Mouse (Mus musculus) hindbrain, embryonic 14.5 days (tissue): ENCODE data around the gene Psg19. TPM values are rescaled to one million over a fixed set of nuclear protein-coding genes. Genes with fewer than 3 reads are reported as not detected.
A peak's percentile ranks its signal among the peaks of the same experiment; 100 is the strongest.
"Not testable (repeated sequence)": the region's sequence is repeated elsewhere in the genome, so short reads cannot be mapped to it uniquely, and the experiment has no call there.

Experiments
- ATAC-seq: fragments of 200-750 bp; cut with Nextera tagmentation; 2 replicates; pipeline ENCODE4 v1.8.0; 2017; ENCODE audit warnings: moderate number of reproducible peaks, mild to moderate bottlenecking, moderate TSS enrichment, moderate library complexity; ENCODE audit not compliant: low FRiP score
- DNase-seq: peaks from one replicate; pipeline ENCODE4 v3.0.0-alpha.2; 2015; ENCODE audit warnings: low spot score
- H3K27ac ChIP-seq: fragments of 300-500 bp; sonication (generic); 2 replicates; pipeline ENCODE4 v1.5.1; 2014; ENCODE audit warnings: mild to moderate bottlenecking, moderate library complexity
- H3K27me3 ChIP-seq: fragments of 300-500 bp; sonication (generic); 2 replicates; pipeline ENCODE4 v1.6.1; 2014; ENCODE audit warnings: mild to moderate bottlenecking, low read length, mixed read lengths; ENCODE audit not compliant: control insufficient read depth, insufficient read depth
- H3K36me3 ChIP-seq: fragments of 300-500 bp; sonication (generic); replicated peaks from 2 replicates; pipeline ENCODE4 v1.6.1; 2014; ENCODE audit not compliant: control insufficient read depth, insufficient read depth
- H3K4me1 ChIP-seq: fragments of 300-500 bp; sonication (generic); replicated peaks from 2 replicates; pipeline ENCODE4 v1.6.1; 2014; ENCODE audit warnings: antibody characterized with exemption, low read length, mixed read lengths; ENCODE audit not compliant: control insufficient read depth, insufficient read depth
- H3K4me2 ChIP-seq: fragments of 300-500 bp; sonication (generic); replicated peaks from 2 replicates; pipeline ENCODE4 v1.6.1; 2014; ENCODE audit warnings: mild to moderate bottlenecking, moderate library complexity
- H3K4me3 ChIP-seq: fragments of 300-500 bp; sonication (generic); replicated peaks from 2 replicates; pipeline ENCODE4 v1.5.1; 2014; ENCODE audit warnings: mild to moderate bottlenecking, low read length
- H3K9ac ChIP-seq: fragments of 300-500 bp; sonication (generic); 2 replicates; pipeline ENCODE4 v1.6.1; 2014
- H3K9me3 ChIP-seq: fragments of 300-500 bp; sonication (generic); 2 replicates; pipeline ENCODE4 v1.6.1; 2016; ENCODE audit warnings: low read length; ENCODE audit not compliant: control insufficient read depth
- WGBS: fragments of 180-500 bp; shearing (Covaris S2); extraction: QIAGEN DNeasy Blood & Tissue Kit; methylation state at CpG from one replicate; pipeline ENCODE4 v1.1.7; 2014; 5-methylcytosine and 5-hydroxymethylcytosine counted together
- polyA plus RNA-seq: library from polyadenylated mRNA; unstranded; fragments of >200 nt; fragmentation: Nextera tagmentation; extraction: Ambion mirVana; gene quantifications from 2 replicates; pipeline ENCODE4 v1.2.1, GENCODE M21; 2014

The Psg19 gene
- polyA plus RNA-seq, 1 experiment from 2014 or later: not detected

GRCm38 (mm10) chr7:18748994-18749895 is 49.1 kb downstream of the Psg19 start:
- Histone ChIP-seq H3K36me3 (no peaks in the 10 kb centered on the region), H3K4me1 (no peaks in the 10 kb centered on the region), H3K4me2 (no peak overlapping the region), H3K27ac (no peak overlapping the region), H3K9me3 (no peaks in the 10 kb centered on the region), H3K4me3 (no peak overlapping the region), H3K9ac (no peak overlapping the region), H3K27me3 (peaks cover 9% of the 10 kb centered on the region)
- ATAC-seq (peak; percentile 8; the same call in 1 of the 2 replicates), DNase-seq (no peak)
- 12% methylated on average over 6 of the region's 6 CpGs for WGBS

DNA sequence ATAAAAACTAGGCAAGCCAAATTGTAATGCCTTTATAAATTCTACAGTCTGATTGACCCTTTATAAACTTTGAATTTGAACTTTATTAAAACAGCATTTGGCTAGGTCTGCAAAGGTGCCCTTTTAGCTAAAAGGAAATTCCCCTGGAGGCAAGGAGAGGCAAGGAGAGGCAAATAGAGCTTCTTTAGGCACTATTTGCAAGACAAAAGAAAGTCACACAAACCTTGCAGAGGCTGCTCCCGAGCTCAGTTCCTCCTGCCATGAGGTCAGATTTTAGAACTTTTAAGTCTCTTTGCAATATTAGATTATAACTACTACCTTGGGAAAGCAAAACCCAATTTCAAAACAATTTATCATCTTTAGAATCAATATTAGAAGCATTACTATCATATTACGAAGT is 50.9 kb downstream of the Psg19 start:
- not testable (repeated sequence) for H3K4me2 ChIP-seq, H3K9ac ChIP-seq, DNase-seq, H3K36me3 ChIP-seq, H3K9me3 ChIP-seq, H3K27me3 ChIP-seq, H3K4me1 ChIP-seq, H3K4me3 ChIP-seq, H3K27ac ChIP-seq, ATAC-seq
- 40% methylated on average over 2 of the region's 2 CpGs for WGBS

GRCm38 (mm10) chr7:18746189-18746860 is 52.0 kb downstream of the Psg19 start:
- H3K9me3 ChIP-seq: no peaks in the 10 kb centered on the region
- no peaks in the 10 kb centered on the region for H3K36me3 ChIP-seq
- 9% methylated on average over 20 of the region's 20 CpGs for WGBS
- H3K4me2 ChIP-seq: peak overlapping the region; percentile 48
- no peak for DNase-seq
- H3K27ac ChIP-seq: peak overlapping the region; percentile 62; the same call in 1 of the 2 replicates
- H3K4me1 ChIP-seq: no peaks in the 10 kb centered on the region
- peaks cover 9% of the 10 kb centered on the region for H3K27me3 ChIP-seq
- peak; percentile 55; the same call in 1 of the 2 replicates for ATAC-seq
- H3K9ac ChIP-seq: peak overlapping the region; percentile 55
- peak overlapping the region; percentile 30 for H3K4me3 ChIP-seq

Other genes with a start within 250 kb of the Psg19 start
- gene Psg27, start 231.2 kb downstream of the Psg19 start, polyA plus RNA-seq: not detected in 2 replicates
- not detected in 2 replicates for gene Psg23, start 182.0 kb downstream of the Psg19 start, polyA plus RNA-seq
- gene Psg21, start 141.8 kb downstream of the Psg19 start, polyA plus RNA-seq: not detected in 2 replicates
- not detected in 2 replicates for gene Psg20, start 112.3 kb downstream of the Psg19 start, polyA plus RNA-seq
- gene Psg22, start 80.4 kb downstream of the Psg19 start, polyA plus RNA-seq: not detected in 2 replicates
- 0.12 TPM in 1 of 2 replicates, not detected in the other for gene Psg17, start 23.1 kb upstream of the Psg19 start, polyA plus RNA-seq
- gene Mill2, start 41.4 kb upstream of the Psg19 start, polyA plus RNA-seq: 0.39 and 0.50 TPM in 2 replicates
- 24.5 and 25.2 TPM in 2 replicates for gene Pglyrp1, start 72.8 kb upstream of the Psg19 start, polyA plus RNA-seq
- 23.9 and 24.0 TPM in 2 replicates for gene Ccdc61, start 111.9 kb upstream of the Psg19 start, polyA plus RNA-seq
- 15.4 and 16.3 TPM in 2 replicates for gene Nova2, start 127.4 kb upstream of the Psg19 start, polyA plus RNA-seq
- 0.52 and 0.69 TPM in 2 replicates for gene Nanos2, start 188.9 kb upstream of the Psg19 start, polyA plus RNA-seq
- 6.7 and 7.4 TPM in 2 replicates for gene Mypop, start 192.7 kb upstream of the Psg19 start, polyA plus RNA-seq
- gene Irf2bp1, start 205.5 kb upstream of the Psg19 start, polyA plus RNA-seq: 32.4 and 38.1 TPM in 2 replicates
- gene Foxa3, start 225.0 kb upstream of the Psg19 start, polyA plus RNA-seq: not detected in 2 replicates
- 18.7 and 18.8 TPM in 2 replicates for gene Sympk, start 225.9 kb upstream of the Psg19 start, polyA plus RNA-seq